Mouse (Mus musculus) skeletal muscle tissue, adult 2 months (tissue): ENCODE measurements around the gene Foxa2.

Source experiments
- DNase-seq: peaks from one replicate; pipeline ENCODE4 v3.0.0-alpha.2; 2012; ENCODE audit warnings: low read depth, low spot score

The Foxa2 gene

DNA sequence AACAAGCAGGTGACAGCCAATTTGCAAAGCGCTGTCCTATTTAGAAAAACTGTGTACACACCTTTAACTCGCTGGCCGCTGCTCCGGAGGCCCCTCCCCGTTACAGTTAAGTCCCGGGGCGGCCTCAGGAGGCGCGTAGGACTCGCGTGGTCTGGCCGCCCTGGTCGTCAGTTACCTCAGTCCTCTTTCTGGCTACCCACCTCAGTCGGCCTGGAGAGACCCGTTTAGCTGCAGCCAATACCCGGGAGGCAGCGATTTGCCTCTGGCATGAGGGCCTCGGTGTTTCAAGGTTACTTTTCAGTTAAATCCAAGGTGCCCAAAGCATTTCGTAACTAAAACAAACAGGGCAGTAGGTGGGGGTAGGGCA lies at the start of gene Foxa2:
TSS of gene Foxa2 (minus strand) at position 171 of the 367 bp plus-strand sequence.
- no peak for DNase-seq

DNA sequence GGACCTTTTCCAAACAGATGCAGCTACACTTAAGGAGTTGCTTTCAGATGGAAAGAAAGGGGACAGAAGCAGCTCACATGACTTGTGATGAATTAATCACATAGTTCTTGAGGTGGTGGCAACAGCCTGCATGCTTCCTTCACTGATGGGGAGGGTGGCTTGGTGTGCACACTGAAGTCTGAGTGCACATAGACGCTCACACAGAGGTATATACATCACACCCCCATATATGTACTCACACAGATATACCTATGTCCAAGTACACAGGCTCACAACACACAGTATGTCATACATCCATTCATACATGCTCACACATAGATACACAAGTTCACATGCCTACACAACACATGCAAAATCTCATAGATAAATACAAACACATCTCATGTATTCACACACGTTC lies 45.3 kb upstream of the Foxa2 start:
- no peak for DNase-seq

DNA sequence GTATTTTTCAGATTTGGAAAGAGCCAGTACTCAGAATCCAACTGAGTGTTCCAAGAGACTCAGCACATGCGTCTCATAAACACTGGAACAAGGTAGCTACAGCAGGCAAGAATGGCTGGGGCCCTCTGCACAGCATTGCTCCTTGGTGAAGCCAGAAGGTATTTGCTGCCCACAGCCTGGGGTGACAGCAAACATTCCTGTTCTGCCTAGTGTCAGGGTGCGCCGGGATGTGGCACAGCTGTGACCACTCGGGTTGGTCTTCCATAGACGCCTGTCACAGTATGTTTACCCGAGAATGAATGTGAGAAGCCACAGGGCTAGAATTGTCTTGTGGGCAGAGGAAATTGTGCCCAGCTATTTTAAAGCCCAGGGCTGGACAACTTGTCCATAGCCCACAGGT lies 44.9 kb upstream of the Foxa2 start:
- no peak for DNase-seq

DNA sequence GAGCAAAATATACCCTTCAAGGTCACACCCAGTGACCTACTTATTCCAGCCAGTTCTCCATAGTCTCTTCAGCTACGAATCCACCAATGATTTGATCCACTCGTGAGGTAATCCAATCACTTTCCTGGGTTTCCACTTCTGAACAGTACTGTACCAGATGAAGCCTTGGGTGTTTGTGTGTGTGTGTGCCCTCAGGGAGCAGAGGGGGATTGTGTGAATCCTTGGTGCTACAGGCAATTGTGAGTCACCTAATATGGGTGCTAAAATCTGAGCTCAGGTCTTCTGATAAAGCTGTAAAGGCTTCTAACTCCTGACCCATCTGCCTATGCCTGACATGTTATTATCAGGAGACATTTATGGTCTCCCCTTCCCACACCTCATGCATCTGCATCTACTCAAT lies 43.3 kb upstream of the Foxa2 start:
- no peak for DNase-seq

DNA sequence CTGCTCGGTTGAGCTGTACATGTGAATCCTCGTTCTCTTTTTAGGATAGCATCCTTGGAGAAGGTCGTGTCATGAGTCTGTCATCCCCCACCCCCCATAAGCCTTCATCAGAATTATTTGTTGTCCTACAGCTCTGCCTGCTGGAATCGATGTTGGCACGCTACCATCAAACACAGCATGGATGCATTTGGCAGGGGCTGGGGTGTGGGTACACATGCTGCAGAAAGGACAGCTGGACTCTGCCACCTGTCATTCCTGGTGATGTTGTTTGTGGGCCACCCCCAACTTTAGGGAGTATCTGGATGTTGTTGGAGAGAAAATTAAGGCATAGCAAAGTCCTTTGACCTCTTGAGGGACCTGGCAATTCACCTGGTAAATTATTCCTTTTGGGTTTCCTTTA lies 38.8 kb upstream of the Foxa2 start:
- DNase-seq: no peak

- DNase-seq: no peak
Measured at GRCm38 (mm10) chr2:148085126-148085525, 38.4 kb upstream of the Foxa2 start.

DNA sequence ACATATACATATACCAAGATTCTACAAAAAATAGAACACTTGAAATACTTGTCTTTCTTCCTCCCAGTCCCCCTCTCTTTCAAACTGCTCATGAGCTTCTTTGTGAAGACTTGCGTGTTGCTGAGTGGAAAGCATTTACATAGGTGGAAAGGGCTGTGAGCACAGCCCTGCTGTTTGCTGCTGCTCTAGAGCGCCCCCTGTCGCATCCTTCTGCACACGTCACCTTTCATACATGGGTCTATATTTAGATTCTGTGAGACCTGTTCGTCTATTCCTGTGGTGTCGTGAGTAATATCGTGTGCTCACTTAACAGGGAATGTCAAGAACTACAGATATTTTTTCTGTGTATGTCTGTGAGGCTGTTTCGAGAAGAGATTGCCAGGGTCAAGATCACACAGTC lies 35.5 kb upstream of the Foxa2 start:
- peak; percentile 10 for DNase-seq

- DNase-seq: no peak
Measured at GRCm38 (mm10) chr2:148060705-148061104, 13.9 kb upstream of the Foxa2 start.

DNA sequence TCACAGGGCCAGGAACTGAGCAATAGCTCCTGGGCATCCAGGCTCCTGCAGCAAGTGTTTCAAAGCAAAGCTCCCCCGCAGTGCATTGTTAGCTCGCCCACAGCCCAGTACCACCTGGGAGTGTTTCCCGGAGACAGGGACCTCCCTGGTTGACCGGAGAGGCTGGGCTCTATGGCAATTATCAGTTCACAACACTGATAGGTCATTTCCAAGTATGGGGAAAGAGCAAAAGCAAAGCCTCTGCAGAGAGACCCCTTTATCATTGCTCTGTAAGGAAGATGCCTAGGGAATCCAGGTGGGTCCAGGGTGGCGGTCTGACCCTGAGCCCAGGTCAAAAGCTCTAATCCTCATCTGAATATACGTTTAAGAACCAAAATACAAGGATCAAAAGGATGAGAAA lies 6.6 kb upstream of the Foxa2 start:
- no peak for DNase-seq

DNA sequence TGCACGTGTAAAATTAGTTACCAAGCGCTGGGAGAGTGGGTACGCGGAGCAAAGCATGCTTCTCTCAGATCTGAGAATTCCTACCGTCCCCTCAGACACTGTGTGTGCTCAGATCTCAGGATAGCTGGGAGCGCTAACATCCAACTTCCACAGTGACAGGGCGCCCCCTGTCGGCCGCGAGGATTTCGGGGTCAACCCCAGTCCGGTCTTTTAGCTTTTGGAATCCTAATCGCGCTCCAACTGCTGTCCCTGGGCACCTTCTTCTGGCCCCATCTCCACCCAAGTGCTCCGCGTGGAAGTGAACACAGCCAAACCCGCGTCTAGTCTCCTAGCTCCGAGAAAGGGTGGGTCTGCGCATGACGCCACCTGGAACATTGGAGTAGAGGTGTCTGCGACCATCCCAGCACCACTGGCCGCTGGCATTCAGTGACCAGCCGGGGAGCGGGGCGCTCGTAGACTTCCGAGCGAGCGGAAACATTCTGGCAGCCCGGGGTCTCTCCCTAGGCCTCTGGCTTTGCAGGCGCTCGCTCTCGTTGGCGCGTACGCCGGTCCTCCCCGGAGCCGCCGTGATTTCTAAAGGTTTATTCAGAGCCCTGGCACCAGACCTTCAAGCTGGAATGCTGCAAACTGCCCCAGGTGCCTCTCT lies 1.8 kb upstream of the Foxa2 start:
- no peak for DNase-seq

GRCm38 (mm10) chr2:148047611-148048010 lies 842 bp upstream of the Foxa2 start:
- DNase-seq: no peak

- DNase-seq: no peak
Measured at GRCm38 (mm10) chr2:148045937-148046798, 601 bp downstream of the Foxa2 start.

- DNase-seq: no peak
Measured at GRCm38 (mm10) chr2:148045543-148045936, 1.2 kb downstream of the Foxa2 start.

GRCm38 (mm10) chr2:148044877-148045539 lies 1.8 kb downstream of the Foxa2 start:
- DNase-seq: no peak

DNA sequence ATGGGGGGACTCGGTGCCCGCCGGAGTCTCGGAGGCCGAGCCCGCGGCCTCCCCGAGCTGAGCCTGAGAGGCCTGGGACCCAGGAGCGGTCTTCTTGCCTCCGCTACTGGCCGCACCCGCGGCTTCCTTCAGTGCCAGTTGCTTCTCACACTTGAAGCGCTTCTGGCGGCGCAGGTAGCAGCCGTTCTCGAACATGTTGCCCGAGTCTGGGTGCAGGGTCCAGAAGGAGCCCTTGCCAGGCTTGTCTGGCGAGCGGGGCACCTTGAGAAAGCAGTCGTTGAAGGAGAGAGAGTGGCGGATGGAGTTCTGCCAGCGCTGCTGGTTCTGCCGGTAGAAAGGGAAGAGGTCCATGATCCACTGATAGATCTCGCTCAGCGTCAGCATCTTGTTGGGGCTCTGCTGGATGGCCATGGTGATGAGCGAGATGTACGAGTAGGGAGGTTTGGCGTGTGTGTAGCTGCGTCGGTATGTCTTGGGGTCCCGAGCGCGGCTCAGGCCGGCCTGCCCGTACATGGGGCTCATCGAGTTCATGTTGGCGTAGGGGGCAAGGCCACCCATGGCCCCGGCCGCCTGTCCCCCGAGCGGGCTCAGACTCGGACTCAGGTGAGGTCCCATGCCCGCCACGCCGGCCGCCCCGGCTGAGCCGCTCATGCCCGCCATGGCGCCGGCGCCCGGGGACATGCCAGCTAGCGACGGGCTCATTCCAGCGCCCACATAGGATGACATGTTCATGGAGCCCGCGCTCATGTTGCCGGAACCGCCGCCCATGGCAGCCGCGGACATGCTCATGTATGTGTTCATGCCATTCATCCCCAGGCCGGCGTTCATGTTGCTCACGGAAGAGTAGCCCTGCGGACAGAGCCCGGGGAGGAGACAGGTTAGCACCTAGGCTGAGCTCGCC lies 2.5 kb downstream of the Foxa2 start:
- DNase-seq: no peak

DNA sequence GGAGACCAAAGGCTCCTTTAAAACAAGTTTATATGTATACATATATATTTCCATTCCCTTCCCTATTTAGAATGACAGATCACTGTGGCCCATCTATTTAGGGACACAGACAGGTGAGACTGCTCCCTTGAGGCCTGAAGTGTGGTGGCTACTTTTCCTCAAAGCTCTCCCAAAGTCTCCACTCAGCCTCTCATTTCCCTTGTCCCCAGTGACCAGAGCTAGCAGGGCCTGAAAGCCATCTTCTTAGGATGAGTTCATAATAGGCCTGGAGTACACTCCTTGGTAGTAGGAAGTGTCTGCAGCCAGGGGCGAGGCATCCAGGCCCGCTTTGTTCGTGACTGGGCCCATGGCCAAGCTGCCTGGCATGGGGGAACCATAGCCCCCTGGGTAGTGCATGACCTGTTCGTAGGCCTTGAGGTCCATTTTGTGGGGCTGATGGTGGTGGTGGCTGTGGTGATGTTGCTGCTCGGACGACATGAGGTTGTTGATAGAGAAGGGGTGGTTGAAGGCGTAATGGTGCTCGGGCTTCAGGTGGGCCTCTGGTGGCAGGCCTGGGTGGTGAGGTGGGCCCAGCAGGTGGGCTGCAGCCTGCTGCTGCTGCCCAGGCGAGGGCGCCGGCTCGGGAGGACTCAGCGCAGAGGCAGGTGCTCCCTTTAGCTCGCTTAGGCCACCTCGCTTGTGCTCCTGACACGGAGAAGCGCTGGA lies 3.3 kb downstream of the Foxa2 start:
- no peak for DNase-seq

GRCm38 (mm10) chr2:148042126-148042640 lies 4.6 kb downstream of the Foxa2 start:
- no peak for DNase-seq

- DNase-seq: no peak
Measured at GRCm38 (mm10) chr2:148041381-148041780, 5.4 kb downstream of the Foxa2 start.

GRCm38 (mm10) chr2:148040236-148041121 lies 6.3 kb downstream of the Foxa2 start:
- DNase-seq: no peak
